Mouse (Mus musculus): ENCODE results near the gene Zmym4. TPM values are rescaled to one million over a fixed set of nuclear protein-coding genes. Genes with fewer than 3 reads are reported as not detected.
A peak's percentile ranks its signal among the peaks of the same experiment; 100 is the strongest.
"Not testable (repeated sequence)": the region's sequence is repeated elsewhere in the genome, so short reads cannot be mapped to it uniquely, and the experiment has no call there.

Zmym4 gene
- total and polyA plus RNA-seq, 3 experiments: 14.9 to 71.1 (median 23.6) TPM

- DNase-seq (ENCODE audit: low read depth, low spot score): no peak
- H3K9ac ChIP-seq (ENCODE audit: control insufficient read depth, low read depth, low read length, poor library complexity, severe bottlenecking): no peak overlapping the region
- H3K27me3 ChIP-seq (ENCODE audit: control insufficient read depth in 1 of 2, insufficient read depth in 2 of 2, low read length in 2 of 2): peaks cover 1 to 5% of the 10 kb centered on the region in 2 experiments
- H3K9me3 ChIP-seq (replicated peaks; ENCODE audit: insufficient read depth, low read length): no peaks in the 10 kb centered on the region
- no peak overlapping the region for H3K27ac ChIP-seq (ENCODE audit: control insufficient read depth, low read depth, low read length)
- TF ChIP-seq USF2 (IDR thresholded peaks at IDR 0.05; ENCODE audit: borderline replicate concordance in 1 of 2, insufficient read depth in 1 of 2, low read depth in 1 of 2, low read length in 2 of 2) (no peak), ZNF384 (IDR thresholded peaks at IDR 0.05; ENCODE audit: low read depth, low read length) (no peak), MXI1 (IDR thresholded peaks at IDR 0.05; ENCODE audit: low read depth, low read length) (no peak), GATA1 (IDR thresholded peaks at IDR 0.05; ENCODE audit: low read depth, low read length) (no peak), TAL1 (IDR thresholded peaks at IDR 0.05; ENCODE audit: low read length) (no peak), ETS1 (IDR thresholded peaks at IDR 0.05; ENCODE audit: low read depth, low read length) (no peak), HCFC1 (IDR thresholded peaks at IDR 0.05; ENCODE audit: low read depth, low read length) (no peak), ZC3H11A (IDR thresholded peaks at IDR 0.05; ENCODE audit: low read depth, low read length) (no peak)
- no peak overlapping the region for H3K4me3 ChIP-seq (ENCODE audit: control insufficient read depth in 1 of 2, insufficient read depth in 1 of 2, low read depth in 2 of 2, low read length in 2 of 2)
- no peaks in the 10 kb centered on the region for H3K36me3 ChIP-seq (ENCODE audit: control insufficient read depth in 1 of 2, insufficient read depth in 2 of 2, low read length in 2 of 2)
- H3K79me2 ChIP-seq (ENCODE audit: control insufficient read depth, insufficient read depth, low read length, poor library complexity): no peaks in the 10 kb centered on the region
- 0 out of 4 replicates have a peak, but pooled peaks cover 0 to 2% of the 10 kb centered on the region in 2 experiments for H3K4me1 ChIP-seq (ENCODE audit: control insufficient read depth in 1 of 2, insufficient read depth in 2 of 2, low read length in 2 of 2)
Measured at GRCm38 (mm10) chr4:127000601-127001105, 32.7 kb upstream of the Zmym4 start.

DNA sequence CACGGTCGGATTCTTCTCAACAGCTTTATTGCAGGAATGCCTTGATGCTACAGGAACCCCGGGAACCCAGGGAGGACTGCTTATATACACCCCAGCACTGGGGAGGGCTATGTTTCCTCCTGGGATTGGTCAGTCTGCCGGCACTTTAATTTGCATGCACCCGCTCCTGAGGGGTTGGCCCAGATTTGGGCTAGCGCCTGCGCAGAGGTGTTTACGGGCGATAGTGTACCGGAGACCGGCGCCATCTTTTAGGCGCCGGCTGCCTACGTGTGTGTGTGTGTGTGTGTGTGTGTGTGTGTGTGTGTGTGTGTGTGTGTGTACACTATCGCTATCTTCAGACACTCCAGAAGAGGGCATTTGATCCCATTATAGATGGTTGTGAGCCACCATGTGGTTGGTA, 31.4 kb upstream of the Zmym4 start:
- not testable (repeated sequence) for H3K4me1 ChIP-seq (ENCODE audit: control insufficient read depth in 1 of 2, insufficient read depth in 2 of 2, low read length in 2 of 2); H3K27me3 ChIP-seq (ENCODE audit: control insufficient read depth in 1 of 2, insufficient read depth in 2 of 2, low read length in 2 of 2); H3K36me3 ChIP-seq (ENCODE audit: control insufficient read depth in 1 of 2, insufficient read depth in 2 of 2, low read length in 2 of 2); H3K4me3 ChIP-seq (ENCODE audit: control insufficient read depth in 1 of 2, insufficient read depth in 1 of 2, low read depth in 2 of 2, low read length in 2 of 2); H3K79me2 ChIP-seq (ENCODE audit: control insufficient read depth, insufficient read depth, low read length, poor library complexity); H3K27ac ChIP-seq (ENCODE audit: control insufficient read depth, low read depth, low read length); DNase-seq (ENCODE audit: low read depth, low spot score); H3K9ac ChIP-seq (ENCODE audit: control insufficient read depth, low read depth, low read length, poor library complexity, severe bottlenecking); H3K9me3 ChIP-seq (replicated peaks; ENCODE audit: insufficient read depth, low read length)

DNA sequence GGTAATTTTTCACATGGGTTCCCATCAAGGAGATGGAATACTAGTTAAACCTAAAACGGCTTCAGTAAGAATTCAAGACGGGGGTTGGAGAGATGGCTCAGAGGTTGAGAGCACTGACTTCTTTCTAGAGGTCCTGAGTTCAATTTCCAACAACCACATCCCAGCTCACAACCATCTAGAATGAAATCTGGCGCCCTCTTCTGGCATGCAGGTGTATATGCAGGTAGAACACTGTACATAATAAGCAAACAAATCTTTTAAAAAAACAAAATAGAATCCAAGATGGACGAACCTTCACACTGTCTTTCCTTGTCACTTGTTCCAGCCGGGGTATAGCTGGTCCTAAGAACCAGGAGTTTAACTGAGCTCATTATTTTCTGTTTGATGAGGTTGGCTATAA, 24.4 kb upstream of the Zmym4 start:
- Histone ChIP-seq H3K9me3 (replicated peaks; ENCODE audit: insufficient read depth, low read length) (no peaks in the 10 kb centered on the region), H3K27me3 (ENCODE audit: control insufficient read depth in 1 of 2, insufficient read depth in 2 of 2, low read length in 2 of 2) (no peaks in the 10 kb centered on the region; a peak in 1 of 4 replicates), H3K9ac (ENCODE audit: control insufficient read depth, low read depth, low read length, poor library complexity, severe bottlenecking) (no peak overlapping the region), H3K27ac (ENCODE audit: control insufficient read depth, low read depth, low read length) (no peak overlapping the region), H3K4me1 (ENCODE audit: control insufficient read depth in 1 of 2, insufficient read depth in 2 of 2, low read length in 2 of 2) (0 out of 4 replicates have a peak, but pooled peaks cover 0 to 6% of the 10 kb centered on the region in 2 experiments), H3K36me3 (ENCODE audit: control insufficient read depth in 1 of 2, insufficient read depth in 2 of 2, low read length in 2 of 2) (no peaks in the 10 kb centered on the region), H3K79me2 (ENCODE audit: control insufficient read depth, insufficient read depth, low read length, poor library complexity) (no peaks in the 10 kb centered on the region), H3K4me3 (ENCODE audit: control insufficient read depth in 1 of 2, insufficient read depth in 1 of 2, low read depth in 2 of 2, low read length in 2 of 2) (no peak overlapping the region)
- TF ChIP-seq ZC3H11A (IDR thresholded peaks at IDR 0.05; ENCODE audit: low read depth, low read length) (peak; percentile 45; the same call in 1 of the 2 replicates), CTCF (IDR thresholded peaks at IDR 0.05 in 2 of 3, conservative IDR thresholded peaks at IDR 0.05 in 1 of 3; ENCODE audit: control insufficient read depth in 1 of 3, insufficient read depth in 1 of 3, low read depth in 2 of 3, low read length in 3 of 3, poor library complexity in 1 of 3, severe bottlenecking in 1 of 3) (peak; percentile 57 to 83 (median 75)), TBP (IDR thresholded peaks at IDR 0.05; ENCODE audit: low read depth, low read length) (no peak), CHD1 (IDR thresholded peaks at IDR 0.05; ENCODE audit: low read depth, low read length) (no peak), SMC3 (IDR thresholded peaks at IDR 0.05; ENCODE audit: low read depth, low read length) (peak; percentile 58), ZNF384 (IDR thresholded peaks at IDR 0.05; ENCODE audit: low read depth, low read length) (peak; percentile 65), MXI1 (IDR thresholded peaks at IDR 0.05; ENCODE audit: low read depth, low read length) (no peak), USF2 (IDR thresholded peaks at IDR 0.05; ENCODE audit: borderline replicate concordance in 1 of 2, insufficient read depth in 1 of 2, low read depth in 1 of 2, low read length in 2 of 2) (no peak), TCF12 (IDR thresholded peaks at IDR 0.05; ENCODE audit: low read depth, low read length) (no peak), GATA1 (IDR thresholded peaks at IDR 0.05; ENCODE audit: low read depth, low read length) (no peak), MAFK (IDR thresholded peaks at IDR 0.05; ENCODE audit: borderline replicate concordance, low read depth, low read length) (no peak), USF1 (IDR thresholded peaks at IDR 0.05; ENCODE audit: low read depth, low read length) (no peak), BHLHE40 (IDR thresholded peaks at IDR 0.05; ENCODE audit: borderline replicate concordance, low read depth, low read length) (0 out of 2 replicates have a peak, but pooled peaks have one; percentile 17), EP300 (IDR thresholded peaks at IDR 0.05; ENCODE audit: low read depth in 1 of 2, low read length in 2 of 2) (no peak), RAD21 (IDR thresholded peaks at IDR 0.05; ENCODE audit: low read depth, low read length) (peak; percentile 52)
- DNase-seq (ENCODE audit: low read depth, low spot score): peak; percentile 84
